Mouse (Mus musculus) neural tube, embryonic 15.5 days (tissue): ENCODE measurements around the gene Cdh6. TPM values are rescaled to one million over a fixed set of nuclear protein-coding genes. Genes with fewer than 3 reads are reported as not detected.

Source experiments
- ATAC-seq: fragments of 200-750 bp; cut with Nextera tagmentation; 2 replicates; pipeline ENCODE4 v1.8.0; 2017; ENCODE audit warnings: mild to moderate bottlenecking, moderate TSS enrichment, moderate library complexity; ENCODE audit not compliant: low FRiP score
- H3K27ac ChIP-seq: fragments of 300-500 bp; sonication (generic); replicated peaks from 2 replicates; pipeline ENCODE4 v1.5.1; 2015; ENCODE audit warnings: mild to moderate bottlenecking, inconsistent platforms
- H3K27me3 ChIP-seq: fragments of 300-500 bp; sonication (generic); replicated peaks from 2 replicates; pipeline ENCODE4 v1.6.1; 2015; ENCODE audit warnings: inconsistent platforms
- H3K36me3 ChIP-seq: fragments of 300-500 bp; sonication (generic); 2 replicates; pipeline ENCODE4 v1.6.1; 2015; ENCODE audit warnings: inconsistent platforms
- H3K4me1 ChIP-seq: fragments of 300-500 bp; sonication (generic); 2 replicates; pipeline ENCODE4 v1.6.1; 2015; ENCODE audit warnings: inconsistent platforms
- H3K4me2 ChIP-seq: fragments of 300-500 bp; sonication (generic); 2 replicates; pipeline ENCODE4 v1.6.1; 2015; ENCODE audit warnings: inconsistent platforms, mild to moderate bottlenecking, moderate library complexity
- H3K4me3 ChIP-seq: fragments of 300-500 bp; sonication (generic); replicated peaks from 2 replicates; pipeline ENCODE4 v1.5.1; 2015; ENCODE audit warnings: mild to moderate bottlenecking, inconsistent platforms
- H3K9ac ChIP-seq: fragments of 300-500 bp; sonication (generic); replicated peaks from 2 replicates; pipeline ENCODE4 v1.6.1; 2015; ENCODE audit warnings: mild to moderate bottlenecking, inconsistent platforms
- H3K9me3 ChIP-seq: fragments of 300-500 bp; sonication (generic); replicated peaks from 2 replicates; pipeline ENCODE4 v1.6.1; 2016; ENCODE audit warnings: inconsistent platforms
- WGBS: fragments of 180-500 bp; shearing (Covaris S2); methylation state at CpG from one replicate; pipeline ENCODE4 v1.1.7; 2015; ENCODE audit warnings: mixed read lengths; 5-methylcytosine and 5-hydroxymethylcytosine counted together
- polyA plus RNA-seq: library from polyadenylated mRNA; unstranded; fragments of >200 nt; fragmentation: Nextera tagmentation; extraction: Ambion mirVana; gene quantifications from 2 replicates; pipeline ENCODE4 v1.2.1, GENCODE M21; 2015

The Cdh6 gene
- 20.3 and 22.7 TPM in 2 replicates for polyA plus RNA-seq

GRCm38 (mm10) chr15:13173071-13173778 is at the start of gene Cdh6:
Gene Cdh6, minus strand, starts transcription at chr15:13173675.
- H3K36me3 ChIP-seq: no peaks in the 10 kb centered on the region
- no peaks in the 10 kb centered on the region for H3K27me3 ChIP-seq
- H3K4me1 ChIP-seq: peaks cover 28% of the 10 kb centered on the region
- WGBS: under 1% methylated on average over 41 of the region's 42 CpGs
- H3K4me3 ChIP-seq: peak within 1 kb of the TSS; percentile 65
- H3K9ac ChIP-seq: peak within 1 kb of the TSS; percentile 69
- peak; percentile 92 for ATAC-seq
- H3K27ac ChIP-seq: peak within 1 kb of the TSS; percentile 89
- peak within 1 kb of the TSS; percentile 87 for H3K4me2 ChIP-seq
- H3K9me3 ChIP-seq: no peaks in the 10 kb centered on the region

- H3K4me2 ChIP-seq: no peak overlapping the region
- H3K9ac ChIP-seq: no peak overlapping the region
- H3K9me3 ChIP-seq: no peaks in the 10 kb centered on the region
- no peak overlapping the region for H3K4me3 ChIP-seq
- no peaks in the 10 kb centered on the region for H3K4me1 ChIP-seq
- H3K27me3 ChIP-seq: no peaks in the 10 kb centered on the region
- 57% methylated on average over 9 of the region's 9 CpGs for WGBS
- no peak for ATAC-seq
- H3K27ac ChIP-seq: no peak overlapping the region
- H3K36me3 ChIP-seq: no peaks in the 10 kb centered on the region
These were observed 46.4 kb upstream of the Cdh6 start for GRCm38 (mm10) chr15:13219727-13220454.

- Histone ChIP-seq H3K4me3 (no peak overlapping the region), H3K4me1 (no peaks in the 10 kb centered on the region), H3K36me3 (no peaks in the 10 kb centered on the region), H3K27me3 (no peaks in the 10 kb centered on the region), H3K9me3 (no peaks in the 10 kb centered on the region), H3K9ac (no peak overlapping the region), H3K4me2 (no peak overlapping the region), H3K27ac (no peak overlapping the region)
- 46% methylated on average over 3 of the region's 3 CpGs for WGBS
- ATAC-seq: no peak
These were observed 44.3 kb upstream of the Cdh6 start for GRCm38 (mm10) chr15:13217800-13218199.

GRCm38 (mm10) chr15:13217161-13217560 is 43.7 kb upstream of the Cdh6 start:
- Histone ChIP-seq H3K36me3 (no peaks in the 10 kb centered on the region), H3K27ac (no peak overlapping the region), H3K4me3 (no peak overlapping the region), H3K4me1 (no peaks in the 10 kb centered on the region), H3K27me3 (no peaks in the 10 kb centered on the region), H3K4me2 (no peak overlapping the region), H3K9ac (no peak overlapping the region), H3K9me3 (no peaks in the 10 kb centered on the region)
- WGBS: 26% methylated on average over 1 of the region's 1 CpGs
- ATAC-seq: no peak

- Histone ChIP-seq H3K9ac (no peak overlapping the region), H3K4me1 (no peaks in the 10 kb centered on the region), H3K9me3 (no peaks in the 10 kb centered on the region), H3K27me3 (no peaks in the 10 kb centered on the region), H3K27ac (no peak overlapping the region), H3K4me3 (no peak overlapping the region), H3K4me2 (no peak overlapping the region), H3K36me3 (no peaks in the 10 kb centered on the region)
- ATAC-seq: no peak
- WGBS: 59% methylated on average over 1 of the region's 1 CpGs
These were observed 39.5 kb upstream of the Cdh6 start for GRCm38 (mm10) chr15:13212956-13213355.

GRCm38 (mm10) chr15:13212027-13212685 is 38.7 kb upstream of the Cdh6 start:
- 13% methylated on average over 4 of the region's 4 CpGs for whole genome bisulfite sequencing
- Histone ChIP-seq H3K27ac (no peak overlapping the region), H3K4me2 (no peak overlapping the region)

GRCm38 (mm10) chr15:13210186-13210585 is 36.7 kb upstream of the Cdh6 start:
- no peak overlapping the region for H3K27ac ChIP-seq
- H3K4me1 ChIP-seq: no peaks in the 10 kb centered on the region
- no peaks in the 10 kb centered on the region for H3K27me3 ChIP-seq
- no peak overlapping the region for H3K9ac ChIP-seq
- no peak overlapping the region for H3K4me3 ChIP-seq
- no peak for ATAC-seq
- no peaks in the 10 kb centered on the region for H3K36me3 ChIP-seq
- no peak overlapping the region for H3K4me2 ChIP-seq
- WGBS: 82% methylated on average over 6 of the region's 6 CpGs
- no peaks in the 10 kb centered on the region for H3K9me3 ChIP-seq

More at GRCm38 (mm10) chr15:13212027-13212685, 38.7 kb upstream of the Cdh6 start:
- no peak overlapping the region for H3K9ac ChIP-seq
- no peaks in the 10 kb centered on the region for H3K4me1 ChIP-seq
- H3K9me3 ChIP-seq: no peaks in the 10 kb centered on the region
- H3K4me3 ChIP-seq: no peak overlapping the region
- no peaks in the 10 kb centered on the region for H3K27me3 ChIP-seq
- H3K36me3 ChIP-seq: no peaks in the 10 kb centered on the region
- no peak for ATAC-seq

- no peaks in the 10 kb centered on the region for H3K4me1 ChIP-seq
- no peaks in the 10 kb centered on the region for H3K36me3 ChIP-seq
- no peak for ATAC-seq
- no peak overlapping the region for H3K4me3 ChIP-seq
- no peak overlapping the region for H3K27ac ChIP-seq
- no peak overlapping the region for H3K4me2 ChIP-seq
- H3K9ac ChIP-seq: no peak overlapping the region
- WGBS: 84% methylated on average over 7 of the region's 7 CpGs
- H3K9me3 ChIP-seq: no peaks in the 10 kb centered on the region
- no peaks in the 10 kb centered on the region for H3K27me3 ChIP-seq
These were observed 35.2 kb upstream of the Cdh6 start for GRCm38 (mm10) chr15:13208716-13209115.

- H3K4me1 ChIP-seq: no peaks in the 10 kb centered on the region
- H3K4me3 ChIP-seq: no peak overlapping the region
- no peak for ATAC-seq
- H3K27me3 ChIP-seq: no peaks in the 10 kb centered on the region
- H3K4me2 ChIP-seq: no peak overlapping the region
- no peaks in the 10 kb centered on the region for H3K9me3 ChIP-seq
- 28% methylated on average over 1 of the region's 1 CpGs for WGBS
- H3K36me3 ChIP-seq: no peaks in the 10 kb centered on the region
- no peak overlapping the region for H3K9ac ChIP-seq
- no peak overlapping the region for H3K27ac ChIP-seq
These were observed 22.8 kb upstream of the Cdh6 start for GRCm38 (mm10) chr15:13196237-13196636.

GRCm38 (mm10) chr15:13194048-13194447 is 20.6 kb upstream of the Cdh6 start:
- Histone ChIP-seq H3K9ac (no peak overlapping the region), H3K27ac (no peak overlapping the region), H3K9me3 (no peaks in the 10 kb centered on the region), H3K4me2 (no peak overlapping the region), H3K4me3 (no peak overlapping the region), H3K36me3 (no peaks in the 10 kb centered on the region), H3K4me1 (no peaks in the 10 kb centered on the region), H3K27me3 (no peaks in the 10 kb centered on the region)
- no peak for ATAC-seq

GRCm38 (mm10) chr15:13193076-13193475 is 19.6 kb upstream of the Cdh6 start:
- Histone ChIP-seq H3K4me1 (no peaks in the 10 kb centered on the region), H3K27me3 (no peaks in the 10 kb centered on the region), H3K4me3 (no peak overlapping the region), H3K27ac (no peak overlapping the region), H3K4me2 (no peak overlapping the region), H3K9ac (no peak overlapping the region), H3K36me3 (no peaks in the 10 kb centered on the region), H3K9me3 (no peaks in the 10 kb centered on the region)
- ATAC-seq: no peak
- 29% methylated on average over 11 of the region's 11 CpGs for WGBS

- Histone ChIP-seq H3K4me3 (no peak overlapping the region), H3K9me3 (no peaks in the 10 kb centered on the region), H3K27me3 (no peaks in the 10 kb centered on the region), H3K4me1 (peaks cover 3% of the 10 kb centered on the region; the same call in 1 of the 2 replicates), H3K36me3 (no peaks in the 10 kb centered on the region), H3K9ac (no peak overlapping the region), H3K27ac (no peak overlapping the region), H3K4me2 (no peak overlapping the region)
- 73% methylated on average over 5 of the region's 5 CpGs for WGBS
- no peak for ATAC-seq
These were observed 10.2 kb upstream of the Cdh6 start for GRCm38 (mm10) chr15:13183661-13184060.
